Mouse (Mus musculus) spleen, adult 2 months (tissue): Measurements from ENCODE around the gene Plppr2. TPM values are rescaled to one million over a fixed set of nuclear protein-coding genes. Genes with fewer than 3 reads are reported as not detected.

ENCODE experiments used
- DNase-seq, 2 experiments: peaks; one replicate each; pipeline versions ENCODE4 v3.0.0 to v3.0.0-alpha.2; 2012 to 2021; ENCODE audit warnings: low spot score in 2 of 2, low read depth in 1 of 2
- H3K27ac ChIP-seq: fragments of 200-500 bp; 2 replicates; pipeline ENCODE4 v1.5.1; 2012; ENCODE audit warnings: low read length, inconsistent platforms; ENCODE audit not compliant: insufficient read depth
- H3K27me3 ChIP-seq: fragments of 200-500 bp; 2 replicates; pipeline ENCODE4 v1.6.1; 2012; ENCODE audit warnings: mild to moderate bottlenecking, moderate library complexity, low read length, inconsistent platforms; ENCODE audit not compliant: control insufficient read depth, insufficient read depth
- H3K36me3 ChIP-seq: fragments of 200-500 bp; 2 replicates; pipeline ENCODE4 v1.6.1; 2012; ENCODE audit warnings: mild to moderate bottlenecking, low read length, inconsistent platforms; ENCODE audit not compliant: control insufficient read depth, insufficient read depth
- H3K4me1 ChIP-seq: fragments of 200-500 bp; 2 replicates; pipeline ENCODE4 v1.6.1; 2011; ENCODE audit warnings: inconsistent platforms; ENCODE audit not compliant: control insufficient read depth, insufficient read depth, insufficient read length
- H3K4me3 ChIP-seq: fragments of 200-500 bp; 2 replicates; pipeline ENCODE4 v1.5.1; 2011; ENCODE audit warnings: mild to moderate bottlenecking, inconsistent platforms; ENCODE audit not compliant: insufficient read depth, insufficient read length; ENCODE audit errors: extremely low read depth
- CTCF ChIP-seq: fragments of 200-500 bp; IDR thresholded peaks from 2 replicates; pipeline ENCODE4 v1.5.1; 2011; ENCODE audit warnings: mild to moderate bottlenecking, inconsistent platforms; ENCODE audit not compliant: insufficient read depth, insufficient read length, insufficient replicate concordance; ENCODE audit errors: extremely low read depth
- POLR2A ChIP-seq: fragments of 200-500 bp; IDR thresholded peaks from 2 replicates; pipeline ENCODE4 v1.6.1; 2011; ENCODE audit warnings: low read depth, low read length, inconsistent platforms
- WGBS: fragments of 180-500 bp; shearing (Covaris S2); methylation state at CpG from one replicate; pipeline ENCODE4 v1.1.7; 2018; 5-methylcytosine and 5-hydroxymethylcytosine counted together
- polyA plus RNA-seq: library from polyadenylated mRNA; depleted of rRNA; stranded (reverse); fragments of >200 nt; gene quantifications from 2 replicates; pipeline ENCODE4 v1.2.3, GENCODE M21; 2012

Gene Plppr2
- polyA plus RNA-seq, 1 experiment = 2.6 TPM

GRCm38 (mm10) chr9:21960558-21961208 is 23.9 kb downstream of the Plppr2 start:
- peaks cover 2% of the 10 kb centered on the region; the same call in 1 of the 2 replicates for H3K36me3 ChIP-seq
- no peak for DNase-seq
- TF ChIP-seq CTCF (no peak), POLR2A (no peak)
- no peak overlapping the region for H3K4me3 ChIP-seq
- peaks cover 14% of the 10 kb centered on the region for H3K27me3 ChIP-seq
- peaks cover 15% of the 10 kb centered on the region for H3K4me1 ChIP-seq
- no peak overlapping the region for H3K27ac ChIP-seq
- 78% methylated on average over 26 of the region's 26 CpGs for WGBS

- WGBS = 7% methylated on average over 35 of the region's 35 CpGs
- TF ChIP-seq CTCF = no peak
- no peak for TF ChIP-seq POLR2A
- H3K27ac ChIP-seq = no peak overlapping the region
- no peak for DNase-seq
- peaks cover 12% of the 10 kb centered on the region for H3K4me1 ChIP-seq
- peak overlapping the region; percentile 50; the same call in 1 of the 2 replicates for H3K4me3 ChIP-seq
- peaks cover 14% of the 10 kb centered on the region for H3K27me3 ChIP-seq
- H3K36me3 ChIP-seq = peaks cover 2% of the 10 kb centered on the region; the same call in 1 of the 2 replicates
These were observed 24.6 kb downstream of the Plppr2 start for GRCm38 (mm10) chr9:21961366-21961980.

GRCm38 (mm10) chr9:21962010-21962409 is 25.2 kb downstream of the Plppr2 start:
- Histone ChIP-seq H3K4me3 (peak overlapping the region; percentile 50; the same call in 1 of the 2 replicates), H3K27ac (no peak overlapping the region), H3K36me3 (peaks cover 2% of the 10 kb centered on the region; the same call in 1 of the 2 replicates), H3K4me1 (peaks cover 12% of the 10 kb centered on the region), H3K27me3 (peaks cover 14% of the 10 kb centered on the region)
- TF ChIP-seq POLR2A (no peak), CTCF (no peak)
- DNase-seq = no peak
- 2% methylated on average over 15 of the region's 15 CpGs for WGBS

GRCm38 (mm10) chr9:21962416-21963059 is 25.7 kb downstream of the Plppr2 start:
- peak overlapping the region; percentile 33; the same call in 1 of the 2 replicates for H3K27ac ChIP-seq
- H3K27me3 ChIP-seq = peaks cover 14% of the 10 kb centered on the region
- 7% methylated on average over 34 of the region's 34 CpGs for WGBS
- peak in 1 of 2 experiments; percentile 34 for DNase-seq
- H3K4me1 ChIP-seq = peaks cover 12% of the 10 kb centered on the region
- peaks cover 2% of the 10 kb centered on the region; the same call in 1 of the 2 replicates for H3K36me3 ChIP-seq
- H3K4me3 ChIP-seq = peak overlapping the region; percentile 50
- TF ChIP-seq CTCF (no peak), POLR2A (no peak)

GRCm38 (mm10) chr9:21963417-21963816 is 26.6 kb downstream of the Plppr2 start, which contains the start of gene Epor:
Gene Epor (minus strand): TSS chr9:21963506.
- peak within 1 kb of the TSS; percentile 33; the same call in 1 of the 2 replicates for H3K27ac ChIP-seq
- 54% methylated on average over 8 of the region's 8 CpGs for WGBS

GRCm38 (mm10) chr9:21968883-21969282 is 32.0 kb downstream of the Plppr2 start:
- Histone ChIP-seq H3K4me3 (no peak overlapping the region), H3K27ac (no peak overlapping the region), H3K27me3 (no peaks in the 10 kb centered on the region), H3K4me1 (no peaks in the 10 kb centered on the region), H3K36me3 (no peaks in the 10 kb centered on the region)
- 26% methylated on average over 6 of the region's 6 CpGs for WGBS
- no peak for TF ChIP-seq POLR2A
- TF ChIP-seq CTCF = no peak
- no peak for DNase-seq

More at GRCm38 (mm10) chr9:21963417-21963816, 26.6 kb downstream of the Plppr2 start, which contains the start of gene Epor:
- peaks cover 14% of the 10 kb centered on the region for H3K27me3 ChIP-seq
- no peaks in the 10 kb centered on the region for H3K36me3 ChIP-seq
- DNase-seq = no peak
- peaks cover 12% of the 10 kb centered on the region for H3K4me1 ChIP-seq
- no peak for TF ChIP-seq POLR2A
- no peak for TF ChIP-seq CTCF
- peak within 1 kb of the TSS; percentile 50 for H3K4me3 ChIP-seq

- TF ChIP-seq POLR2A (no peak), CTCF (no peak)
- H3K27me3 ChIP-seq = no peaks in the 10 kb centered on the region
- no peaks in the 10 kb centered on the region for H3K4me1 ChIP-seq
- H3K27ac ChIP-seq = no peak overlapping the region
- 85% methylated on average over 4 of the region's 4 CpGs for WGBS
- no peaks in the 10 kb centered on the region for H3K36me3 ChIP-seq
- DNase-seq = no peak
- no peak overlapping the region for H3K4me3 ChIP-seq
These were observed 32.5 kb downstream of the Plppr2 start for GRCm38 (mm10) chr9:21969304-21969703.
